Mouse (Mus musculus): ENCODE data around the gene Nup153.

DNA sequence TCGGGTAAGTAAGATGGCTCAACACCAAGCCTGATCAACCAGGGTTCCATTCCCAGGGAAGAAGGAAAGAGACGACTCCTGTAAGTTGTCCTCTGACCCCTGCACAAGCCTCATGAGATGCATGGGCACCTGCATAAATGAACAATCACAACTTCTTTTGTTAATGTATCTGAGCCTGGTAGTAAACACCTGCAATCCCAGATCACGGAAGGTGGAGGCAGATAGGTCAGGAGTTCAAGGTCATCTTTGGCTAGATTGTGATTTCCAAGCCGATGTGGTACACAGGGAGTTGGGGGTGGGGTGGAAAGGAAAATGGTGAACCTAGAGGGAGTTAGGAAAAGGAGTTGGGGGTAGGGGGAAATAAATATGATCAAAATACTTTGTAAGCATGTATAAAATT lies 94.9 kb downstream of the Nup153 start:
- TF ChIP-seq EP300 (IDR thresholded peaks at IDR 0.05; ENCODE audit: insufficient read depth, low read depth, low read length) = no peak
- no peak for TF ChIP-seq CTCF (IDR thresholded peaks at IDR 0.05)

All from heart, adult 2 months (tissue).